Mouse (Mus musculus): ENCODE results near the gene Slc16a7. TPM values are rescaled to one million over a fixed set of nuclear protein-coding genes. Genes with fewer than 3 reads are reported as not detected.

The Slc16a7 gene
- total and polyA plus RNA-seq, 3 experiments = not detected

DNA sequence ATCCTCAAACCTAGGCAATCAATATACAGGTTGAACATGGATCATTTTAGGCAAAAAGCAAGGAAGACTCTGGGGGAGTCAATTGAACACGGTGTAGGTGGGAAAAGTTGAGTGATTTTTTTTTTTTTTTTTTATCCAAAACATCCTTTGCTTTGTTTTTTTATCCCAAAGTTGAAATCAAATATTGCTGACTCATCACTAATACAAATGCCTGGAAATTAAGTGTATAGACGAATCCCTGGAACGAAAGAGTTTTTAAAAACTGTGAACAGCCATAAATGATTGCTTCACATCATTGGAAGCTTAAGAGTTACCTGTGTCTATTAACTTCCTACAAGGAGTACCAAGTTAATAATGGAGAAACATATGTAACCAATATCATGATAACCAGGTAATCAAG is 206.7 kb downstream of the Slc16a7 start:
- no peak overlapping the region for H3K4me3 ChIP-seq (ENCODE audit: control insufficient read depth in 1 of 2, insufficient read depth in 1 of 2, low read depth in 2 of 2, low read length in 2 of 2)
- no peaks in the 10 kb centered on the region for H3K27me3 ChIP-seq (ENCODE audit: control insufficient read depth in 1 of 2, insufficient read depth in 2 of 2, low read length in 2 of 2)
- H3K9me3 ChIP-seq (replicated peaks; ENCODE audit: insufficient read depth, low read length) = no peaks in the 10 kb centered on the region
- TF ChIP-seq MAFK (IDR thresholded peaks at IDR 0.05; ENCODE audit: borderline replicate concordance, low read depth, low read length) (peak; percentile 73; the same call in 1 of the 2 replicates), ZC3H11A (IDR thresholded peaks at IDR 0.05; ENCODE audit: low read depth, low read length) (no peak)
- H3K9ac ChIP-seq (ENCODE audit: control insufficient read depth, low read depth, low read length, poor library complexity, severe bottlenecking) = no peak overlapping the region
- no peak overlapping the region for H3K27ac ChIP-seq (ENCODE audit: control insufficient read depth, low read depth, low read length)
- DNase-seq (ENCODE audit: low read depth, low spot score) = no peak
- no peaks in the 10 kb centered on the region for H3K4me1 ChIP-seq (ENCODE audit: control insufficient read depth in 1 of 2, insufficient read depth in 2 of 2, low read length in 2 of 2)
- no peaks in the 10 kb centered on the region for H3K79me2 ChIP-seq (ENCODE audit: control insufficient read depth, insufficient read depth, low read length, poor library complexity)
- no peaks in the 10 kb centered on the region for H3K36me3 ChIP-seq (ENCODE audit: control insufficient read depth in 1 of 2, insufficient read depth in 2 of 2, low read length in 2 of 2)

DNA sequence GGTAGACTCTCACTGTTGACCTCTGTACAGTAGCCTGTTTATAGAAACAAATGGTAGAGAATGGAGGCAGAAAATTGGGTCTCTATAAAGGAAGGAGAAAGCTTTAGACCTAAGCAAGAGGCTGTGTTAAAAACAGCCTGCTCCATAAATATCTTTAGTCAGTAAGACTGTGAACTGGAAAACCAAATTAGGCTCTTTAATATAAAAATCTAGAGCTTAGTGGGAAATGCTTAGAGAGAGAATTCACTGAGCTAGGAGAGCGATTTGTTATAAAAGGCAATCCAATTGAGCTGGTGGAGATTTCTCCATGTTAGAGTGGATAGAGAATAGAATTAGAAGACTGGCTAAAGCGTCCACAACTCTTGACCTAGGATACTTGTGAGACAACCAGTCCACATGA is 211.5 kb downstream of the Slc16a7 start:
- no peak for TF ChIP-seq GATA1 (IDR thresholded peaks at IDR 0.05; ENCODE audit: low read depth, low read length)
- no peak for TF ChIP-seq USF2 (IDR thresholded peaks at IDR 0.05; ENCODE audit: borderline replicate concordance in 1 of 2, insufficient read depth in 1 of 2, low read depth in 1 of 2, low read length in 2 of 2)
- TF ChIP-seq RAD21 (IDR thresholded peaks at IDR 0.05; ENCODE audit: low read depth, low read length) = no peak
- TF ChIP-seq JUND (IDR thresholded peaks at IDR 0.05; ENCODE audit: low read depth, low read length) = no peak
- no peak for TF ChIP-seq POLR2AphosphoS2 (IDR thresholded peaks at IDR 0.05; ENCODE audit: low read length)
- no peak for TF ChIP-seq NRF1 (IDR thresholded peaks at IDR 0.05; ENCODE audit: insufficient read depth, low read depth, low read length, poor library complexity, severe bottlenecking)
- no peak for TF ChIP-seq MAX (IDR thresholded peaks at IDR 0.05; ENCODE audit: low read length)
- TF ChIP-seq USF1 (IDR thresholded peaks at IDR 0.05; ENCODE audit: low read depth, low read length) = no peak
- TF ChIP-seq CTCF (IDR thresholded peaks at IDR 0.05 in 2 of 3, conservative IDR thresholded peaks at IDR 0.05 in 1 of 3; ENCODE audit: control insufficient read depth in 1 of 3, insufficient read depth in 1 of 3, low read depth in 2 of 3, low read length in 3 of 3, poor library complexity in 1 of 3, severe bottlenecking in 1 of 3) = no peak
- no peak overlapping the region for H3K27ac ChIP-seq (ENCODE audit: control insufficient read depth, low read depth, low read length)
- H3K27me3 ChIP-seq (ENCODE audit: control insufficient read depth in 1 of 2, insufficient read depth in 2 of 2, low read length in 2 of 2) = no peaks in the 10 kb centered on the region
- H3K36me3 ChIP-seq (ENCODE audit: control insufficient read depth in 1 of 2, insufficient read depth in 2 of 2, low read length in 2 of 2) = no peaks in the 10 kb centered on the region
- H3K9ac ChIP-seq (ENCODE audit: control insufficient read depth, low read depth, low read length, poor library complexity, severe bottlenecking) = no peak overlapping the region
- H3K4me1 ChIP-seq (ENCODE audit: control insufficient read depth in 1 of 2, insufficient read depth in 2 of 2, low read length in 2 of 2) = no peaks in the 10 kb centered on the region
- H3K79me2 ChIP-seq (ENCODE audit: control insufficient read depth, insufficient read depth, low read length, poor library complexity) = no peaks in the 10 kb centered on the region
- DNase-seq (ENCODE audit: low read depth, low spot score) = no peak
- no peaks in the 10 kb centered on the region for H3K9me3 ChIP-seq (replicated peaks; ENCODE audit: insufficient read depth, low read length)
- H3K4me3 ChIP-seq (ENCODE audit: control insufficient read depth in 1 of 2, insufficient read depth in 1 of 2, low read depth in 2 of 2, low read length in 2 of 2) = no peak overlapping the region

DNA sequence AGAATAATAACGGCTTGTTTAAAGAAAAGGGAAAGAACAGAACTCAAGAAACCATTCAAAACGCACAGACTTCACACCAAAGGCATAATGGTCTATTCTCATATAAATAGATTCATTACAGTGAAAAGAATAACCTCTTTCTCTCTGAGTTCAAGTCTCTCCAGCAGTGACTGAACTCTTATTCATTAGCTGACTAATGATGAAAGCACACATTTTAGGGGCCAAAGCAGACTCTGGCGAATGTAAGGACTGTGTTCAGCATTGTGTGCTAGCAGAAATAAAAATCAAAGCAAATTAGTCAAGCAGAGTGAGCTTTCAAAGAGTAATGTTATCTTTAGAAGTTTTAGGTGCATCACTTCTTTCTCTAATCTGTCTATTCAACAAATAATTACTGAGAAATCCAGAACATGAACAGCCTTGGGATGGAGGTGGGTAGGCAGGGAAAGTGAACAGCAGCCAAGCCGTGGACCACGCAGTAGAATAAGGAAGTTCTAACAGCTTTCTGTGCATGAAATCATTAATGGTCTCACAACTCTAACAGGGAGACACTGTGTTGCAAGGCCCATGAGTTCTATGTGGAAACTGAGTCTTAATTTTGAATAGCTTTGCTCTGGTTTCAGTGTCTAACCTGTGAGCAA is 214.1 kb downstream of the Slc16a7 start:
- Histone ChIP-seq H3K36me3 (ENCODE audit: control insufficient read depth in 1 of 2, insufficient read depth in 2 of 2, low read length in 2 of 2) (no peaks in the 10 kb centered on the region), H3K27me3 (ENCODE audit: control insufficient read depth in 1 of 2, insufficient read depth in 2 of 2, low read length in 2 of 2) (no peaks in the 10 kb centered on the region), H3K27ac (ENCODE audit: control insufficient read depth, low read depth, low read length) (no peak overlapping the region), H3K9me3 (replicated peaks; ENCODE audit: insufficient read depth, low read length) (no peaks in the 10 kb centered on the region), H3K4me1 (ENCODE audit: control insufficient read depth in 1 of 2, insufficient read depth in 2 of 2, low read length in 2 of 2) (no peaks in the 10 kb centered on the region), H3K4me3 (ENCODE audit: control insufficient read depth in 1 of 2, insufficient read depth in 1 of 2, low read depth in 2 of 2, low read length in 2 of 2) (no peak overlapping the region), H3K9ac (ENCODE audit: control insufficient read depth, low read depth, low read length, poor library complexity, severe bottlenecking) (no peak overlapping the region), H3K79me2 (ENCODE audit: control insufficient read depth, insufficient read depth, low read length, poor library complexity) (no peaks in the 10 kb centered on the region)
- TF ChIP-seq TBP (IDR thresholded peaks at IDR 0.05; ENCODE audit: low read depth, low read length) (no peak), ZC3H11A (IDR thresholded peaks at IDR 0.05; ENCODE audit: low read depth, low read length) (no peak), MYC (IDR thresholded peaks at IDR 0.05; ENCODE audit: low read depth, low read length) (no peak), RAD21 (IDR thresholded peaks at IDR 0.05; ENCODE audit: low read depth, low read length) (no peak), GABPA (IDR thresholded peaks at IDR 0.05; ENCODE audit: low read depth, low read length) (no peak), E2F4 (IDR thresholded peaks at IDR 0.05; ENCODE audit: borderline replicate concordance, low read depth, low read length) (no peak), MAFK (IDR thresholded peaks at IDR 0.05; ENCODE audit: borderline replicate concordance, low read depth, low read length) (no peak), BHLHE40 (IDR thresholded peaks at IDR 0.05; ENCODE audit: borderline replicate concordance, low read depth, low read length) (no peak), KAT2A (conservative IDR thresholded peaks at IDR 0.05; ENCODE audit: low read depth, low read length) (no peak), NELFE (IDR thresholded peaks at IDR 0.05; ENCODE audit: low read depth, low read length) (no peak), UBTF (IDR thresholded peaks at IDR 0.05; ENCODE audit: borderline replicate concordance, insufficient read depth, low read depth, low read length) (no peak), CTCF (IDR thresholded peaks at IDR 0.05 in 2 of 3, conservative IDR thresholded peaks at IDR 0.05 in 1 of 3; ENCODE audit: control insufficient read depth in 1 of 3, insufficient read depth in 1 of 3, low read depth in 2 of 3, low read length in 3 of 3, poor library complexity in 1 of 3, severe bottlenecking in 1 of 3) (no peak)
- DNase-seq (ENCODE audit: low read depth, low spot score) = no peak

All from MEL (cell line).